Mouse (Mus musculus) kidney, postnatal 10 days (tissue): ENCODE data around the gene Prrg1.
"Not testable (repeated sequence)": the region's sequence is repeated elsewhere in the genome, so short reads cannot be mapped to it uniquely, and the experiment has no call there.

Source experiments
- DNase-seq: peaks from one replicate; pipeline ENCODE4 v3.0.0; 2021; ENCODE audit warnings: mixed read lengths

The Prrg1 gene

GRCm38 (mm10) chrX:78583202-78584004 is at the start of gene Prrg1:
Prrg1 (minus strand) TSS chrX:78583896.
- DNase-seq, result peak; percentile 86

GRCm38 (mm10) chrX:78605814-78606213 is 22.1 kb upstream of the Prrg1 start:
- DNase-seq, result no peak

DNA sequence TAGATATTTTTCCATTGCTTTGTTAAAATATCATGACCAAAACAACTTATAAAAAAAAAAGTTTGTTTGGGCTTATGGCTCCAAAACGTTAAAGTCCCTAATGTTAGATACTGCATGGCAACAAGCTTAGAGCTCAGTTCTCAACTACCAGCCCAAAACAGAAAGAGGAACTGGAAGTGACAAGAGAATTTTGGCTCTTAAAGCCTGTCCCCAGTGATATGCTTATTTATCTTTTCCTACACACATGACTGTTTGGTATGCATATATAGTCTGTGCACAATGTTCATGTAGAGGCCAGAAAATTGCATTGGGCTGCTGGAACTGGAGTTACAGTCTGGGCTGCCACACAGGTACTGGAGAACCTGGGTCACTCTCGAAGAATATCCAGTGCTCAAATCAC is 9.4 kb upstream of the Prrg1 start:
- no peak for DNase-seq

DNA sequence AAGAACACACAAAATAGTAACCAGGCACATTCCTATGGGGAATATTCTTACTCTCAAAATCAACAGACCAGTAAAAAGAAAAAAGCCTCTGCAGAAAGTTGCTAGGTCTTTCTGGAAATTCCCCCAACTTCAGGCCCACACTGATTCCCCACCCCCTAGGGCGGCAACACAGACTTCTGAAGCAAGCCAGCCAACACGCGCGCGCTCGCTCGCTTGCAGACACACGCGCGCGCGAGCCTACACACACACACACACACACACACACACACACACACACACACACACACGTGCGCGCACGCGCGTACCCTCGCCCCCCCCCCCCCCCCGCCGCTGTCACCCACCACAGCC is 868 bp downstream of the Prrg1 start:
- peak; percentile 78 for DNase-seq

- DNase-seq, result no peak
Measured at GRCm38 (mm10) chrX:78563451-78563850, 20.2 kb downstream of the Prrg1 start.

GRCm38 (mm10) chrX:78553399-78553798 is 30.3 kb downstream of the Prrg1 start:
- DNase-seq, result no peak

DNA sequence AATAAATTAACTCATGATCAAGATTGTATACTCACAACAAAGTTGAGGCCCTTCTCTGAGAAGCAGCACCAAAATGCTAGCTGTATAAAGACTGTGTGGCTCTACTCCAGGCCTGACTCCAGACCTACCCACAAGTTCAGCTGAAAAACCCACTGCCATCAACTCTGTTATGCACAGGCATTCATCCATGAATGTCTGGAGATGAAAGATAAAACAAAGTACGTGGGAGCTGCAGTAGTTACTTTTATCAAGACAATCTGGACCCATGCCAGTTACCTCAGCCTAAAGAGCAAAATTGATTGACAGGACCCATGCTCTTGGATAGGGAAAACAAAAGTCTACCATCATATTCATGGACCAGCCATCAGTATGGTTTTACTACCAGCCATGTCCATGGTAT is 31.0 kb downstream of the Prrg1 start:
- no peak for DNase-seq

DNA sequence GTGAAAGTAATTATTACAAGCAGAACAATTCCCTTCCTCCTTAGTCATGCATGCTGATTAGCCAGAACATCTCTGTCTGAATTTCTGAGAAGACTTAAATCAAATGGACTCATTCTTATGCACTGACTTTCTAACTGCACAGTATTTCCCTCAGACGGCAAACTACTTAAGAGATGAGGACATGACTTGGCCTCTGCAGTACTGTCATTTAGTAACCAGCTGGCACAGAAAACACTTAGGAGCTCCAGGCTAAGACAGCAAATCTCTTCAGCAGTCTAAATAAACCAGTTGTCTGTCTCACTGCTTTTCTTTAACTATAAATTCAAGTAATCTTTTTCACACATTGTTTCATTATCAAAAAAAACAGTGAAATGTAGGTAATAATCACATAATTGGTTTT is 36.0 kb downstream of the Prrg1 start:
- DNase-seq, result no peak

GRCm38 (mm10) chrX:78539734-78540133 is 44.0 kb downstream of the Prrg1 start:
- no peak for DNase-seq

DNA sequence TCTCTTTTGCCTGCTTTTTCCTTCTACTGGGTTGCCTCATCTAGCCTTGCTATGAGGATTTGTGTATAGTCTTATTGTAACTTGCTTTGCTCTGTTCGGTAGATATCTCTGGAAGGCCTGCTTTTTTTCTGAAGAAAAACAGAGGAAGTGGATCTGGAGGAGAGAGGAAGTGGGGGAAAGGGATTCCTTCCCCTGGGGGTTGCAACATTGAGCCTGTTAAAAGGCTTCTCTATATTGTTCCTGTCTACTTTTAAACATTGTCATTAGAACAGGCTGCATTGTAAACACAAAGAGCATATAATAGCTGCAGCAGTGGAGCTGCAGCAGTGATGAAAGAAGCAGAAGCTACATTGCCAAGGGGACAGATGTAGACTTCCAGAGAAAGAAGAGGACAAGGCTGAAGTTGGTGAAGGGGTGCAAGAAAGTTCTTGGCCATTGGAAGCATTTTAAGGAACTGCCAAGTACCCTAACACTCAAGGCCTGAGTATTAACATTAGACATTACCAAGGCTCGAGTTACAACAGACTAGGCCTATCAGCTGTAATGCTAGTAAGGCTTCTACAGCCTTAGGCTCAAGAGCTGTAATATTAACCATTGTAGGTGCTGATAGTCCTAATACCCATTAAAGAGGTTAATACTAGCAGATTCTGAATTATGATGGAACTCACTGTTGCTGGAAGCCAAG is 44.9 kb downstream of the Prrg1 start:
- no peak for DNase-seq

DNA sequence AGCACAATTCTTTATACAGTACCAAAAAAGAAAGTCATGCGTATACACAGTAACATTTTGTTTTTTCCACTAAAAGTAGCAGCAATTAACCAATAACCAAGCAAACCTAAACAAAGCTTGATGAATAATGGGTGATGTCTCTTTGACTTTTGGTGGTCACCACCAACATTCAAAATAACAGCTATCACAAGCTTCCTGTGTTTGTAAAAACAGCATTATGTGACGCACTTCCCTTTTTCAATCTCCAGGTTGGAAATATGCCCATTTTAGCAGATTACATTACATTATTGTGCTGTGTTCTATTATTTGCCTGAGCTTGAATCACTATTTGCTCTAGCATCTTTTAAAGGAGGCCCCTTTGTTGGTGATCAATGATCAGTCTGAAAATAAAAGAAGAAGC is 65.4 kb downstream of the Prrg1 start:
- DNase-seq, result no peak

DNA sequence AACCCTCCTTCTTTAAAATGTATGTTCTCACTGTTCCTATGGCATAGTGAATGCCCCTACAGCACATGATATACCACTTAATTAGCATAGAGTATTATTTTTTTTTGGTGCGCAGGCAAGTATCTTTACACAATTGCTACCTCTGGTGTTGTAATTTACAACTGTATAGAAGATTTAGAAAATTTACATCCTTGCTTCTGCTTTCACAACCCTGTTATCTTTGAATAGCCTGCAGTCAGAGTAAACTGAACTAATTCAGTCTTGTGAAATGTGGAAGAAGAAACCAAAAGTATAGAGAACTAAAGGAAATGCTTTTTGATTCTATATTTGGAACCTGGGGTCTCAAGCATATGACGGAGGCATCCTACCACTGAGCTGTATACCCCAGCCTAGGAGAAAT is 100.7 kb downstream of the Prrg1 start:
- no peak for DNase-seq

DNA sequence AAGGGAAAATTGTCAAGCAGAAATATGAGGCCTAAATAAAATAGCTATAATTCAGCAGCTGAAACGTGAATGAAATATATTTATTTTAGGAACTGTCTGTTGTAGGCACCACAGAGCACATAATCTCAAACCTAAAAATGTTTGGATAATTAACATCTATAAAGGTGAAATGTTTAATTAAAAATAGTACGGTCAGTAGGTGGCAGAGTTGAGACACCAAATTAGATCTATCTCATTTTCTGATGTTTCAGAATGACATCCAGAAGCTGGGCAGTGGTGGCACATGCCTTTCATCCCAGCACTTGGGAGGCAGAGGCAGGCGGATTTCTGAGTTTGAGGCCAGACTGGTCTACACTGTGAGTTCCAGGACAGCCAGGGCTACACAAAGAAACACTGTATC is 104.0 kb downstream of the Prrg1 start:
- DNase-seq, result no peak

GRCm38 (mm10) chrX:78434357-78434756 is 149.3 kb downstream of the Prrg1 start:
- no peak for DNase-seq

DNA sequence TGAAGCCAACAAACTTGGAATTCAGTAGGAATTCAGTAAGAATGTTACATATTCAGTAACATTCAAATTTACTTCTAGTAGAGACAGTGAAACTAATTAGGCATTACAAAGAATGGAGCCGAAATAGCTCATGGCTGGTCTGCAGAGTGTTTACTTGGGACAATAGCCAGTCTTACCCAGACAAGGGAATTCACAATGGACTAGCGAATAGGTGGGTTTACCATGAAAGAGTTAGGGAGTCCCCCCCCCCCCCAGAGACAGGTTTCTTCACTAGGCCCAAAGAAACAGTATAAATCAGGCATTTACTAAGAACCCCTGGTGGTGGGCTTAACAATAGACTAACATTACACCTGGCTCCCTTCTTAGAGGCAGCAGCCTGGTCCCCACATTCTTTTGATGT is 180.3 kb downstream of the Prrg1 start:
- not testable (repeated sequence) for DNase-seq
